Mouse (Mus musculus) cerebellum, adult 18-20 months (tissue): ENCODE data around the gene Cog4.
"Not testable (repeated sequence)": the region's sequence is repeated elsewhere in the genome, so short reads cannot be mapped to it uniquely, and the experiment has no call there.

Experiments used
- DNase-seq, 2 experiments: peaks; one replicate each; pipeline ENCODE4 v3.0.0; 2021

Gene Cog4

GRCm38 (mm10) chr8:110842012-110842574, 4.3 kb upstream of the Cog4 start:
- no peak for DNase-seq

- DNase-seq = no peak
These were observed 3.2 kb upstream of the Cog4 start for GRCm38 (mm10) chr8:110843207-110843606.

DNA sequence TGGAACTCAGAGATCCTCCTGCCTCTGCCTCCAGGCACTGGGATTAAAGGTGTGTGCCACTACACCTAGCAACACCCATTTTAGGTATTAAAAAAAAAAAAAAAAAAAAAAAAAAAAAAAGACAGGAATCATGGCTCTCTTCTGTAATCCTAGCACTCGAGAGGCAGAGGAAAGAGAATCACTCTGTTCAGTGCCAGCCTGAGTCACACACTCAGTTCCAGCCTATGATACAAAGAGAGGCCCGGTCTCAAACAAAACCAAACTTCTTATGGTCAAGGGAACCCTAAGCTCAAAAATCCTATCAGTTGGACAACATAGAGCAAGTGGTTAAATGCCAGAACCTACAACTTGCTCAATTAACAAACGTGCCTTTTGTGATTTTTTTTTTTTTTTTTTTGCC, 1.5 kb upstream of the Cog4 start:
- no peak for DNase-seq

GRCm38 (mm10) chr8:110845821-110846404, 487 bp upstream of the Cog4 start:
- DNase-seq = no peak

GRCm38 (mm10) chr8:110847171-110847549, 760 bp downstream of the Cog4 start:
- no peak for DNase-seq

DNA sequence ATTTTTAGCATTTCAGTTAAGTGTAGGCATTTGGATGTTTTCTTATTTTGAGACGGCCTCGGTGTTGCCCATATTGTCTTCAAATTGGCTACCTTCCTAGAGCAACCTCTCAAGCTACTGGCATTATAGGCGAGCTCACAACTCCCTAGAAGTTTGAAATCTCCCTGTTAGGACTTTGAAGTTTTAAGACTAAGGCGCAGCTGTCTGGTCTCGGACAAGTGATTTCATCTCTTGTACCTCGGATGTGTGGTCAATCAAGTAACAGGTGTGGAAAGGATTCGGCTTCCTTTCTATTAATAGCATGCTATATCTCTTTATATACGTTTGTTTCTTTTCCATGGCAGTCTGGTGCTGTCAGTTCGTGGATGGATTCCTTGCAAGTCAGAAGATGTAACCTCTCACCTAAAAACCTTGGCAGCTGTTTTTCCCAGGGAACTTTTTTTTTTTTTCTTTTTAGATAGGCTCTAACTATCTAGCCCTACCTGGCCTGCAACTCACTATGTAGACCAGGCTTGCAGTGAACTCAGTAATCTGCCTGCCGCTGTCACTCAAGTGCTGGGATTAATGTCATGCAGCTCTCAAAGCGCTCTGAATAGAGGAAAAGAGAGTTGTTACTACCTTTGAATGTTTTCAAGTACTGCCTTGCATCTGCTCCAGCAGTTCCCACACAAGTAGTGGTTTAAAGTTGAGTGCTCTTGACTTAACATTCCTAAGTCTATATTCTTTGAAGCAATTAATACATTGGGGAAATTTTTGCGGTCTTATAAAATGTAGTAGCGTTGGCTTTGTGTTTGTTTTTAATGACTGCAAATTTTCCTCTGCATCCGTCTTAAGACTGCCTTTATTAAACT, 1.5 kb downstream of the Cog4 start:
- DNase-seq = no peak

- DNase-seq = no peak
These were observed 4.8 kb downstream of the Cog4 start for GRCm38 (mm10) chr8:110851186-110851585.

GRCm38 (mm10) chr8:110856073-110856472, 9.7 kb downstream of the Cog4 start:
- DNase-seq = not testable (repeated sequence)

GRCm38 (mm10) chr8:110856760-110857461, 10.5 kb downstream of the Cog4 start:
- no peak for DNase-seq

- DNase-seq = peak; percentile 40 to 56
These were observed 13.5 kb downstream of the Cog4 start for GRCm38 (mm10) chr8:110859651-110860501.

- DNase-seq = not testable (repeated sequence)
These were observed 15.1 kb downstream of the Cog4 start for GRCm38 (mm10) chr8:110861347-110862025.

DNA sequence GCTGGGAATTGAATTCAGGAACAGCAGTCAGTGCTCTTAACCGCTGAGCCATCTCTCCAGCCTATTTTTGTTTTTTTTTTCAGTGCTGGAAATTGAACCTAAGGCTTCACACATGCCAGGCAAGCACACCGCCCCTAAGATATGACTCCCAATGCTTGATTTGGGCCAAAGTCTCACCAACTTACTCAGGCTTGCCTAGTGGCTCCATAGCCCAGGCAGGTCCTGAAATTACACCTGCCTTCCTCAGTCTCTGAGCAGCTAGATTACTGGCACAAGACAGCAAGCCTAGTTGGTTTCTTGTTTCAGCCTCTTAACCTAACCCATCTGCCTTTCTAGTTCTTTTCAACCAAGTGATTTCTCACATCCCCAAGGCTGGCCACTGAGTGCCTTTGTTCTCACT, 24.1 kb downstream of the Cog4 start:
- DNase-seq = no peak

GRCm38 (mm10) chr8:110877862-110878261, 31.5 kb downstream of the Cog4 start:
- no peak for DNase-seq

DNA sequence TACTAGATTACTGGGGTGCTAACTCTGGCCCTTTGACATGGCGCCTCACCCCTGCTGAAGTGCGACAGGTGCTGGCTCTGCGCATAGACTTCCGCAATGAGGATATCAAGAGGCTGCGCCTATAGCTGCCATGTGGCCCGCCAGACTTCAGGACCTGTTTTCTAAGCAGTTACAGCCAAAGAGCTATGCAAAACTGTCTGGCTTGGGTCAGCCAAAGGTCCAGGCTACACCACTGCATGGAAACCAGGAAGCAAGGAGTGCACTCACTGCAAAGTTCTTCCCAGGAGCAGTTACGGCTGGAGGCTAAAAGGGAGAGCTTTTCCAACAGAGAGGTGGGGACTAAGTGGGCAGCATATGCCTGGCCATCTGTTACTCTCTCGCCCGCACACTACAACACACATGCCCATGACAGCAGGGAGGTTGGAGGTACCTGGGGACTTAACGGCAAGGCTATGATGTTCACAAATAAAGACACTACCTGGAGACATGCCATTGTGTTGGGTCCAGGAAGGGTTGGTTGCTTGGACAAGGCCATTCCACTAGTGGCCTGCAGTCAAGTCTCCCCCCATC, 35.4 kb downstream of the Cog4 start:
- peak; percentile 85 to 87 for DNase-seq

DNA sequence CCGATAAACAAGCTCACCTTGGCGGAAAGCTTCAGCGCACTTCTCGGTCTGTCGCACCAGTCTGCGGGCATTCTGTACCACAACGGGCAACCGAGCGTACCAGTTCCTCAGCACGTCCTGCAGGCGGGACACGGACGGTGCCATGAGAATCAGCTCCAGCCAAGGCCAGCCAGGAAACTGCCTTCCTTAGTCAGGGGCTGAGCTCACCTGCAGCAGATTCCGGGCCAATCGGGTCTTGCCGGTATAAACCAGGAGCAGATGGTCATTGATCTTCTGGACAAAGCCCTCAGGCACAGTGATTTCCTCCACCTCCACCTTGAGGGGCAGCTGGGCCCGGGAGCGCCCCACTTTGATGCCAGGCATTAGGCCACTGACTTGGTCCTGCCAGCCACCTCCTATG, 37.4 kb downstream of the Cog4 start:
- peak; percentile 73 to 78 for DNase-seq

DNA sequence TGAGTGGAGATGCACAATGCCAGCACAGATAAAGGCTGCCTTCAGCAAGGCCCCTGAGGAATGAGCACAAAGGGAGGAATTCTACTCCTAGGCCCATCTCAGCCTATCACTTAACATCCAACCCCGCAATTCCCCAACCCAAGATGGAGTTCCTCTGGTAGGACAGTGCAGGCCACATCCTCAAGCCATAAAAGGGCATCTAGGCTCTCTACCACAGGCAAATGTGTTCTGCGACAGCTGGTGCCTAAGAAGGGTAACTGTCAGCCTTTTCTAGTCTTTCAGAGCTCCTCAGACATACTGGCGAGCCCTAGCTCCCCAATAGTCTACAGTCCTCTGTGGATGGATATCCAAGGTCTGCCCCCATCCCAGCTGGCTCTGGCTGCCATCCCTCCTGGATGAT, 40.2 kb downstream of the Cog4 start:
- DNase-seq = no peak

GRCm38 (mm10) chr8:110887551-110887950, 41.2 kb downstream of the Cog4 start:
- DNase-seq = peak; percentile 51 to 68

DNA sequence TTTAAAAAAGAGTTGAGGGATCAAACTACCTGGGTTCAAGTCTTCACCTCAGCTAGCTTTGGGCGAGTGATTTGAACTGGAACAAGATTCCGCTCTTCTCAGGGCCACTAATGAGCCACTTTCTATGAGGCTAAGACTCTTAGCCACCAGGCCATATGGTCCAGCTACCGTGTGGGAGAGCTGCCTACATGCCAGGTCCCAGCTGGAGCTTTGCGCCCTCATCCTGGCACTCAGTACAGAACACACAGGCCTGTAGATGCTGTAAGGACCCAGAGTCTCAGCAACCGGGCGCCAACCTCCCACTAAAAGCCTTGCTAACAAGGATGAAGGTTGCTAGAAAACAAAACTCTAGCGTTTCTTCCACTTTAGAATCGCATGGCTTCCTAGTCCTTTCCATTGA, 42.0 kb downstream of the Cog4 start:
- peak; percentile 85 to 90 for DNase-seq

GRCm38 (mm10) chr8:110888860-110889259, 42.5 kb downstream of the Cog4 start:
- peak; percentile 77 to 80 for DNase-seq

GRCm38 (mm10) chr8:110889904-110890470, 43.6 kb downstream of the Cog4 start:
- no peak for DNase-seq

DNA sequence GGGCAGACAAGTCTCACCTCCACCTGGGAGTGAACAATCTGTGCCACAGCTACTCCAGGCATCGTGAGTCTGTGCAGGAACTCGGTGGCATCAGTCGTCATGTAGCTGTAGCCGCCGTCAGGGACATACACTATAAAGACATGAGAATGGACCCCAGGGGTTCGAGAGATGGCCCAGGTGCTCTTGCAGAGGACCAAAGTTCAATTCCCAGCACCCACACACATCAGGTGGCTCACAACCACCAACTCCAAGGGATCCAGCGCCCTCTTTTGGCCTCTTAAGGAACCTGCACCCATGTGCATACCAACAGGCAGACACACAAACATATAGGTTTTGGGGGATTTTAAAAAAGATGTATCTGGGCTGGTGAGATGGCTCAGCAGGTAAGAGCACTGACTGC, 45.6 kb downstream of the Cog4 start:
- DNase-seq = no peak
